Mouse (Mus musculus) G1E (cell line): ENCODE results near the gene Lamc1. TPM values are rescaled to one million over a fixed set of nuclear protein-coding genes. Genes with fewer than 3 reads are reported as not detected.
"Not testable (repeated sequence)": the region's sequence is repeated elsewhere in the genome, so short reads cannot be mapped to it uniquely, and the experiment has no call there.

Source experiments
- ATAC-seq: 2 replicates; pipeline ENCODE4 v1.8.0; 2016; ENCODE audit warnings: mild to moderate bottlenecking; ENCODE audit not compliant: insufficient number of reproducible peaks, poor library complexity, low FRiP score, severe bottlenecking; ENCODE audit errors: extremely low read depth
- DNase-seq: peaks from one replicate; pipeline ENCODE4 v3.0.0; 2012; ENCODE audit warnings: low spot score
- H3K27me3 ChIP-seq: 2 replicates; pipeline ENCODE4 v1.6.1; 2012; ENCODE audit warnings: mild to moderate bottlenecking, low read length, inconsistent platforms; ENCODE audit not compliant: insufficient read depth
- H3K36me3 ChIP-seq: replicated peaks from 2 replicates; pipeline ENCODE3; 2012; ENCODE audit warnings: mild to moderate bottlenecking, inconsistent platforms
- H3K4me1 ChIP-seq: 2 replicates; pipeline ENCODE4 v1.6.1; 2012; ENCODE audit warnings: low read depth, low read length, inconsistent platforms, mixed read lengths; ENCODE audit not compliant: insufficient read depth
- H3K4me3 ChIP-seq: 2 replicates; pipeline ENCODE4 v1.5.1; 2012; ENCODE audit warnings: low read depth, mild to moderate bottlenecking, inconsistent platforms, low read length, moderate library complexity, mixed read lengths
- H3K9me3 ChIP-seq: replicated peaks from 2 replicates; pipeline ENCODE4 v1.6.1; 2012; ENCODE audit warnings: inconsistent platforms
- CTCF ChIP-seq: IDR thresholded peaks from 2 replicates; pipeline ENCODE4 v1.5.1; 2012; ENCODE audit warnings: low read depth, low read length, inconsistent platforms, mixed read lengths
- GATA1 ChIP-seq: IDR thresholded peaks from 2 replicates; pipeline ENCODE4 v1.6.1; 2012; ENCODE audit warnings: borderline replicate concordance, low read length, inconsistent platforms, mixed read lengths
- GATA2 ChIP-seq: IDR thresholded peaks from 2 replicates; pipeline ENCODE4 v1.6.1; 2012; ENCODE audit warnings: low read depth, low read length, inconsistent platforms, borderline replicate concordance
- POLR2AphosphoS5 ChIP-seq: IDR thresholded peaks from 2 replicates; pipeline ENCODE4 v1.6.1; 2012; ENCODE audit warnings: low read depth, low read length, inconsistent platforms; ENCODE audit not compliant: insufficient replicate concordance
- TAL1 ChIP-seq: conservative IDR thresholded peaks from 2 replicates; pipeline ENCODE4 v1.6.1; 2012; ENCODE audit warnings: low read depth, low read length, inconsistent platforms, mixed read lengths
- polyA plus RNA-seq: library from polyadenylated mRNA; stranded (reverse); fragments of >175 nt; gene quantifications from 2 replicates; pipeline ENCODE4 v1.2.3, GENCODE M21; 2012
- total RNA-seq, 2 experiments: library from RNA; stranded (forward) in 1 of 2; stranded (reverse) in 1 of 2; fragments of 200-1000 nt in 1 of 2; fragments of >200 nt in 1 of 2; fragmentation: Nextera tagmentation in 1 of 2; gene quantifications; 2 replicates each; pipeline ENCODE4 v1.2.3; 2014 to 2017

Lamc1 gene
- total and polyA plus RNA-seq, 3 experiments, result 19.0 to 81.0 (median 26.1) TPM

GRCm38 (mm10) chr1:153307509-153308178 is 24.9 kb downstream of the Lamc1 start:
- Histone ChIP-seq H3K9me3 (no peaks in the 10 kb centered on the region), H3K4me3 (no peak overlapping the region), H3K27me3 (no peaks in the 10 kb centered on the region), H3K4me1 (peaks cover 87% of the 10 kb centered on the region), H3K36me3 (peaks cover 7% of the 10 kb centered on the region)
- no peak for TF ChIP-seq GATA1
- TF ChIP-seq TAL1, result 0 out of 2 replicates have a peak, but pooled peaks have one; percentile 21
- DNase-seq (no peak), ATAC-seq (no peak)

- H3K4me1 ChIP-seq, result peaks cover 79% of the 10 kb centered on the region
- DNase-seq, result not testable (repeated sequence)
Observed at GRCm38 (mm10) chr1:153305728-153306127, 26.9 kb downstream of the Lamc1 start.

GRCm38 (mm10) chr1:153305249-153305648 is 27.3 kb downstream of the Lamc1 start:
- not testable (repeated sequence) for H3K9me3 ChIP-seq
- peaks cover 79% of the 10 kb centered on the region for H3K4me1 ChIP-seq

More at GRCm38 (mm10) chr1:153305728-153306127, 26.9 kb downstream of the Lamc1 start:
- not testable (repeated sequence) for H3K27me3 ChIP-seq, H3K9me3 ChIP-seq
- ATAC-seq, result 0 out of 2 replicates have a peak, but pooled peaks have one; percentile 28
- Histone ChIP-seq H3K36me3 (peaks cover 15% of the 10 kb centered on the region), H3K4me3 (peak overlapping the region; percentile 59; the same call in 1 of the 2 replicates)

GRCm38 (mm10) chr1:153299436-153299835 is 33.1 kb downstream of the Lamc1 start:
- H3K9me3 ChIP-seq, H3K27me3 ChIP-seq, DNase-seq, H3K4me3 ChIP-seq: not testable (repeated sequence)
- Histone ChIP-seq H3K36me3 (peaks cover 18% of the 10 kb centered on the region), H3K4me1 (peaks cover 37% of the 10 kb centered on the region)
- peak; percentile 91 for ATAC-seq

More at GRCm38 (mm10) chr1:153305249-153305648, 27.3 kb downstream of the Lamc1 start:
- Histone ChIP-seq H3K36me3 (peaks cover 18% of the 10 kb centered on the region), H3K4me3 (peak overlapping the region; percentile 59; the same call in 1 of the 2 replicates)
- H3K27me3 ChIP-seq, DNase-seq, ATAC-seq: not testable (repeated sequence)

- DNase-seq, H3K4me3 ChIP-seq, ATAC-seq, H3K9me3 ChIP-seq, H3K27me3 ChIP-seq: not testable (repeated sequence)
- Histone ChIP-seq H3K4me1 (peaks cover 36% of the 10 kb centered on the region), H3K36me3 (peaks cover 26% of the 10 kb centered on the region)
Observed at GRCm38 (mm10) chr1:153297774-153298363, 34.7 kb downstream of the Lamc1 start.

GRCm38 (mm10) chr1:153296035-153296434 is 36.6 kb downstream of the Lamc1 start:
- Histone ChIP-seq H3K4me1 (peaks cover 36% of the 10 kb centered on the region), H3K27me3 (no peaks in the 10 kb centered on the region), H3K4me3 (no peak overlapping the region), H3K36me3 (peaks cover 26% of the 10 kb centered on the region), H3K9me3 (no peaks in the 10 kb centered on the region)
- no peak for DNase-seq
- no peak for TF ChIP-seq CTCF
- TF ChIP-seq POLR2AphosphoS5, result no peak
- no peak for TF ChIP-seq TAL1
- no peak for TF ChIP-seq GATA1
- no peak for TF ChIP-seq GATA2
- no peak for ATAC-seq

- Histone ChIP-seq H3K4me1 (peaks cover 30% of the 10 kb centered on the region), H3K4me3 (no peak overlapping the region), H3K9me3 (no peaks in the 10 kb centered on the region), H3K27me3 (no peaks in the 10 kb centered on the region), H3K36me3 (peaks cover 32% of the 10 kb centered on the region)
- DNase-seq, result no peak
- no peak for ATAC-seq
- no peak for TF ChIP-seq GATA1
- TF ChIP-seq GATA2, result no peak
- TF ChIP-seq TAL1, result no peak
- TF ChIP-seq POLR2AphosphoS5, result no peak
- no peak for TF ChIP-seq CTCF
Observed at GRCm38 (mm10) chr1:153292892-153293291, 39.7 kb downstream of the Lamc1 start.
